Mouse (Mus musculus) ES-Bruce4 (cell line): Measurements from ENCODE around the gene Plekhh2.

ENCODE experiments used
- CTCF ChIP-seq: IDR thresholded peaks from one replicate; pipeline ENCODE4 v1.8.1; 2011; ENCODE audit warnings: low read depth, low read length
- EP300 ChIP-seq: IDR thresholded peaks from 2 replicates; pipeline ENCODE4 v1.6.1; 2011; ENCODE audit warnings: low read depth, low read length; ENCODE audit not compliant: insufficient read depth
- POLR2A ChIP-seq: IDR thresholded peaks from one replicate; pipeline ENCODE4 v1.8.1; 2011; ENCODE audit warnings: low read length; ENCODE audit not compliant: insufficient read depth

DNA sequence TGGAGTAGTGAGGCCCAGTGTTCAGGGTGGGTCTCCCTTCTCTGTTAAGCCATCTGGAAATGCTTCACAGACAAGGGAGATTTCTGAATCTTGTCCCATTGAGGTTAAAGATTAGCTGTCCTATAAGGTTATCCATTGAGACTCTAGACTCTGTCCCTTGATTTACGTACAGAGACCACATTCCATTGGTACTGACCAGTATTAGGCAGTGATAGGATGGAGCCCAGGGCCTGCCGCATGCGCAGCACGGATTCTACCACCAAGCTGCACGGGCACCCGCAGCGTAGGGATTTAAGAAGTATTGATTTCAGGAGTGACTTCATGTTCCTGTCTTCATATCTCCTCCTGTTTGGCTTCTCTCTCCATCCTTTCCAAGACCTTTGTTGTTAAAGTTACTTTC lies 78.4 kb downstream of the Plekhh2 start:
- TF ChIP-seq POLR2A, result no peak
- TF ChIP-seq CTCF, result no peak
- TF ChIP-seq EP300, result no peak
